Mouse (Mus musculus) intestine, embryonic 14.5 days (tissue): ENCODE results near the gene Zdhhc7. TPM values are rescaled to one million over a fixed set of nuclear protein-coding genes. Genes with fewer than 3 reads are reported as not detected.

Experiments
- ATAC-seq: fragments of 200-750 bp; cut with Nextera tagmentation; replicated peaks from 2 replicates; pipeline ENCODE4 v1.8.0; 2017; ENCODE audit warnings: low read depth, moderate number of reproducible peaks, moderate TSS enrichment, moderate library complexity; ENCODE audit not compliant: low FRiP score, low TSS enrichment
- DNase-seq: peaks from one replicate; pipeline ENCODE4 v3.0.0-alpha.2; 2018; ENCODE audit warnings: low spot score
- H3K27ac ChIP-seq: fragments of 300-500 bp; sonication (generic); 2 replicates; pipeline ENCODE4 v1.5.1; 2014; ENCODE audit warnings: low read depth, mild to moderate bottlenecking, control low read depth
- H3K27me3 ChIP-seq: fragments of 300-500 bp; sonication (generic); replicated peaks from 2 replicates; pipeline ENCODE4 v1.6.1; 2014; ENCODE audit warnings: low read length, control low read depth; ENCODE audit not compliant: control insufficient read depth, insufficient read depth
- H3K36me3 ChIP-seq: fragments of 300-500 bp; sonication (generic); 2 replicates; pipeline ENCODE4 v1.6.1; 2014; ENCODE audit warnings: low read length, control low read depth; ENCODE audit not compliant: control insufficient read depth, insufficient read depth
- H3K4me1 ChIP-seq: fragments of 300-500 bp; sonication (generic); replicated peaks from 2 replicates; pipeline ENCODE4 v1.6.1; 2014; ENCODE audit warnings: low read length, control low read depth, mixed read lengths; ENCODE audit not compliant: control insufficient read depth, insufficient read depth
- H3K4me2 ChIP-seq: fragments of 300-500 bp; sonication (generic); 2 replicates; pipeline ENCODE4 v1.6.1; 2014; ENCODE audit warnings: low read length
- H3K4me3 ChIP-seq: fragments of 300-500 bp; sonication (generic); 2 replicates; pipeline ENCODE4 v1.5.1; 2014; ENCODE audit warnings: low read depth, low read length, control low read depth, mixed read lengths
- H3K9ac ChIP-seq: fragments of 300-500 bp; sonication (generic); 2 replicates; pipeline ENCODE4 v1.6.1; 2014; ENCODE audit warnings: mild to moderate bottlenecking, low read length
- H3K9me3 ChIP-seq: fragments of 300-500 bp; sonication (generic); 2 replicates; pipeline ENCODE4 v1.6.1; 2016; ENCODE audit warnings: low read length, control low read depth; ENCODE audit not compliant: control insufficient read depth
- WGBS: fragments of 180-500 bp; shearing (Covaris S2); extraction: QIAGEN DNeasy Blood & Tissue Kit; methylation state at CpG from one replicate; pipeline ENCODE4 v1.1.7; 2014; 5-methylcytosine and 5-hydroxymethylcytosine counted together
- polyA plus RNA-seq: library from polyadenylated mRNA; unstranded; fragments of >200 nt; fragmentation: Nextera tagmentation; extraction: Ambion mirVana; gene quantifications from 2 replicates; pipeline ENCODE4 v1.2.1, GENCODE M21; 2014

Gene Zdhhc7
- polyA plus RNA-seq, 1 experiment from 2014 or later: 30.6 TPM

- no peaks in the 10 kb centered on the region for H3K4me1 ChIP-seq
- H3K9ac ChIP-seq: no peak overlapping the region
- no peak overlapping the region for H3K27ac ChIP-seq
- no peak overlapping the region for H3K4me2 ChIP-seq
- H3K9me3 ChIP-seq: no peaks in the 10 kb centered on the region
- ATAC-seq (no peak), DNase-seq (no peak)
- H3K36me3 ChIP-seq: peaks cover 66% of the 10 kb centered on the region
- no peaks in the 10 kb centered on the region for H3K27me3 ChIP-seq
- 92% methylated on average over 3 of the region's 3 CpGs for WGBS
- no peak overlapping the region for H3K4me3 ChIP-seq
These were observed 10.2 kb downstream of the Zdhhc7 start for GRCm38 (mm10) chr8:120091032-120091431.

GRCm38 (mm10) chr8:120089511-120089910, 11.8 kb downstream of the Zdhhc7 start:
- Histone ChIP-seq H3K4me1 (no peaks in the 10 kb centered on the region), H3K4me3 (no peak overlapping the region), H3K27me3 (no peaks in the 10 kb centered on the region), H3K4me2 (no peak overlapping the region), H3K9me3 (no peaks in the 10 kb centered on the region), H3K27ac (no peak overlapping the region), H3K36me3 (peaks cover 82% of the 10 kb centered on the region), H3K9ac (no peak overlapping the region)
- ATAC-seq: no peak
- WGBS: 67% methylated on average over 7 of the region's 7 CpGs
- no peak for DNase-seq

GRCm38 (mm10) chr8:120084783-120085182, 16.5 kb downstream of the Zdhhc7 start:
- Histone ChIP-seq H3K9ac (no peak overlapping the region), H3K27ac (no peak overlapping the region), H3K4me2 (no peak overlapping the region), H3K9me3 (no peaks in the 10 kb centered on the region), H3K4me1 (no peaks in the 10 kb centered on the region), H3K36me3 (peaks cover 77% of the 10 kb centered on the region), H3K4me3 (no peak overlapping the region), H3K27me3 (no peaks in the 10 kb centered on the region)
- ATAC-seq (no peak), DNase-seq (no peak)
- WGBS: 88% methylated on average over 8 of the region's 8 CpGs

- Histone ChIP-seq H3K36me3 (peaks cover 69% of the 10 kb centered on the region), H3K4me1 (no peaks in the 10 kb centered on the region), H3K9me3 (no peaks in the 10 kb centered on the region), H3K9ac (no peak overlapping the region), H3K27ac (no peak overlapping the region), H3K27me3 (no peaks in the 10 kb centered on the region), H3K4me2 (no peak overlapping the region), H3K4me3 (no peak overlapping the region)
- WGBS: 94% methylated on average over 8 of the region's 8 CpGs
- ATAC-seq: no peak
- DNase-seq: no peak
These were observed 18.0 kb downstream of the Zdhhc7 start for GRCm38 (mm10) chr8:120083261-120083660.

- H3K27ac ChIP-seq: no peak overlapping the region
- DNase-seq: no peak
- H3K4me1 ChIP-seq: no peaks in the 10 kb centered on the region
- ATAC-seq: no peak
- 61% methylated on average over 5 of the region's 5 CpGs for WGBS
- H3K9ac ChIP-seq: no peak overlapping the region
- peaks cover 32% of the 10 kb centered on the region for H3K36me3 ChIP-seq
- H3K27me3 ChIP-seq: no peaks in the 10 kb centered on the region
- H3K4me3 ChIP-seq: no peak overlapping the region
- H3K9me3 ChIP-seq: no peaks in the 10 kb centered on the region
- no peak overlapping the region for H3K4me2 ChIP-seq
These were observed 21.9 kb downstream of the Zdhhc7 start for GRCm38 (mm10) chr8:120079361-120079760.

GRCm38 (mm10) chr8:120078080-120078479, 23.2 kb downstream of the Zdhhc7 start:
- H3K36me3 ChIP-seq: peaks cover 26% of the 10 kb centered on the region
- no peaks in the 10 kb centered on the region for H3K9me3 ChIP-seq
- no peak overlapping the region for H3K27ac ChIP-seq
- 11% methylated on average over 10 of the region's 10 CpGs for WGBS
- no peaks in the 10 kb centered on the region for H3K27me3 ChIP-seq
- no peak overlapping the region for H3K9ac ChIP-seq
- peak; percentile 64 for ATAC-seq
- H3K4me3 ChIP-seq: no peak overlapping the region
- no peaks in the 10 kb centered on the region for H3K4me1 ChIP-seq
- H3K4me2 ChIP-seq: no peak overlapping the region
- peak; percentile 90 for DNase-seq

GRCm38 (mm10) chr8:120075347-120075746, 25.9 kb downstream of the Zdhhc7 start:
- H3K9ac ChIP-seq: no peak overlapping the region
- H3K9me3 ChIP-seq: no peaks in the 10 kb centered on the region
- no peaks in the 10 kb centered on the region for H3K27me3 ChIP-seq
- H3K4me2 ChIP-seq: no peak overlapping the region
- H3K36me3 ChIP-seq: 0 out of 2 replicates have a peak, but pooled peaks cover 1% of the 10 kb centered on the region
- no peak overlapping the region for H3K4me3 ChIP-seq
- 65% methylated on average over 6 of the region's 6 CpGs for WGBS
- no peak for ATAC-seq
- H3K27ac ChIP-seq: no peak overlapping the region
- DNase-seq: no peak
- H3K4me1 ChIP-seq: no peaks in the 10 kb centered on the region

- Histone ChIP-seq H3K9ac (no peak overlapping the region), H3K27me3 (no peaks in the 10 kb centered on the region), H3K36me3 (no peaks in the 10 kb centered on the region), H3K4me2 (no peak overlapping the region), H3K9me3 (no peaks in the 10 kb centered on the region), H3K4me1 (no peaks in the 10 kb centered on the region), H3K4me3 (no peak overlapping the region), H3K27ac (no peak overlapping the region)
- no peak for ATAC-seq
- no peak for DNase-seq
- 74% methylated on average over 6 of the region's 6 CpGs for WGBS
These were observed 26.8 kb downstream of the Zdhhc7 start for GRCm38 (mm10) chr8:120074516-120074915.

GRCm38 (mm10) chr8:120072827-120073226, 28.5 kb downstream of the Zdhhc7 start:
- 67% methylated on average over 8 of the region's 8 CpGs for whole genome bisulfite sequencing
- Histone ChIP-seq H3K36me3 (no peaks in the 10 kb centered on the region), H3K27me3 (no peaks in the 10 kb centered on the region), H3K27ac (no peak overlapping the region), H3K9me3 (no peaks in the 10 kb centered on the region), H3K4me1 (no peaks in the 10 kb centered on the region), H3K9ac (no peak overlapping the region), H3K4me3 (no peak overlapping the region), H3K4me2 (no peak overlapping the region)
- DNase-seq: no peak
- no peak for ATAC-seq
